Mouse (Mus musculus): ENCODE measurements around the gene Rc3h1. TPM values are rescaled to one million over a fixed set of nuclear protein-coding genes. Genes with fewer than 3 reads are reported as not detected.

Gene Rc3h1
- polyA plus RNA-seq, 1 experiment from 2014 or later: 9.9 TPM

DNA sequence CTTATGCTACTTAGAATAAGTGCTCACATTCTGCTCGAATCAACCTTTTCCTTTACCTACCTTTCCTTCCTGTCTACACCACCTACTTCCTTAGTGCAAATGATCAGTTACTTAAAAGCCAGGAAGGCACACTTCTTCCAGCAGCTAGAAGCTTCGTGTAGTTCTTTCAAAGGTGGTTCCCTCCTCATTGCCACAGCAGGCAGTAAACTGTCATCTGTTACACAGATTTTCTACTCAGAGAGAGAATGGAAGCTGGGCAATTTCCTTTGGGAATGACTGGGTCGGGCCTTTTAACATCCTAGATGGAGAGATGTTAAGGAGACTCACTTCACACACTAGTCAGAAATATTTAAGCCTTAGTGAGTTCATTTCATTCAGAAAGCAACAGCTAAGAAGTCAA, 99.3 kb downstream of the Rc3h1 start:
- H3K9ac ChIP-seq (replicated peaks): no peak overlapping the region
- H3K4me2 ChIP-seq (replicated peaks): no peak overlapping the region
- 81% methylated on average over 3 of the region's 3 CpGs for WGBS
- no peak for ATAC-seq (ENCODE audit: low FRiP score, low read depth)
- H3K27me3 ChIP-seq: no peaks in the 10 kb centered on the region
- peaks cover 18% of the 10 kb centered on the region; the same call in 1 of the 2 replicates for H3K36me3 ChIP-seq
- H3K27ac ChIP-seq (replicated peaks): no peak overlapping the region
- no peak overlapping the region for H3K4me3 ChIP-seq
- H3K4me1 ChIP-seq: no peaks in the 10 kb centered on the region
- no peaks in the 10 kb centered on the region for H3K9me3 ChIP-seq

DNA sequence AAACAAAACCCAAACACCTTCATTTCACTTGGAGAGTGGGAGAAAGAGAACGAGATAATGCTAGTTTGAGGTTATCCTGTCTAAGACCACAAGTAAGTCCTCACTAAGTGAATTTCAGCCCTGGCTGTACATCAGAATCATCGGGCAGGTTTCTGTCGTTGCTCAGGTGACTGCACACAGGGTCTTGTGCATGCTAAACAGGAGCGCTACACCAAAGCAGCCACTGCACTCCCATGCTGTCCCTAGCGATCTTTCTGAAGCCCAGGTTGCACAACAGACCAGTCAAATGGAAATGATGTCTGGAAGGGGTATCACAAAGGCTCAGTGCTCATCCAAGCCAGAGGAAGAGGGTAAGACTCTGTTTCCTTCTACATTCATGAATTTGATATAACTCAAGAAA, 100.3 kb downstream of the Rc3h1 start:
- Histone ChIP-seq H3K4me1 (no peaks in the 10 kb centered on the region), H3K27ac (replicated peaks) (no peak overlapping the region), H3K36me3 (peaks cover 18% of the 10 kb centered on the region; the same call in 1 of the 2 replicates), H3K9ac (replicated peaks) (no peak overlapping the region), H3K4me2 (replicated peaks) (no peak overlapping the region), H3K27me3 (no peaks in the 10 kb centered on the region), H3K9me3 (no peaks in the 10 kb centered on the region), H3K4me3 (no peak overlapping the region)
- 86% methylated on average over 5 of the region's 5 CpGs for WGBS
- no peak for ATAC-seq (ENCODE audit: low FRiP score, low read depth)

DNA sequence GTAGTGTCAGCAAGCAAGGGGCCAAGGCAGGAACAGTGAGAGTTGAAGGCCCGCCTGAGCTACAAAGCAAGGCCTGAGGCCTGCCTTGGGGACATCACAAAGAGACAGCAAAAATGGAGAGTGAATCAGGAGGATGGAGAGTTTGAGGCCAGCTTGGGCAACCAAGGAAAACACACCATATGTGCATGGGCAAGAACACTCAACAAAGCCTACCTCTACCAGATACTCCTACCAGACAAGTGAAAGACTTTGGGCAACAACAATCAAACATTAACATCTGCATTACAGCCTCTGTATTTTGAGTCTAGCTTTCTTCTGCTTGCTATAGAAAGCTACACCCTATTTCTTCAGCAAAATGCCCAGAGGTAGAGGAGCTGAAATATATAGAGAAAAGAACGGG, 101.8 kb downstream of the Rc3h1 start:
- no peak overlapping the region for H3K4me2 ChIP-seq (replicated peaks)
- H3K27me3 ChIP-seq: no peaks in the 10 kb centered on the region
- no peaks in the 10 kb centered on the region for H3K4me1 ChIP-seq
- ATAC-seq (ENCODE audit: low FRiP score, low read depth): no peak
- 96% methylated on average over 2 of the region's 2 CpGs for WGBS
- no peak overlapping the region for H3K27ac ChIP-seq (replicated peaks)
- H3K36me3 ChIP-seq: peaks cover 27% of the 10 kb centered on the region
- H3K9me3 ChIP-seq: no peaks in the 10 kb centered on the region
- no peak overlapping the region for H3K4me3 ChIP-seq
- H3K9ac ChIP-seq (replicated peaks): no peak overlapping the region

DNA sequence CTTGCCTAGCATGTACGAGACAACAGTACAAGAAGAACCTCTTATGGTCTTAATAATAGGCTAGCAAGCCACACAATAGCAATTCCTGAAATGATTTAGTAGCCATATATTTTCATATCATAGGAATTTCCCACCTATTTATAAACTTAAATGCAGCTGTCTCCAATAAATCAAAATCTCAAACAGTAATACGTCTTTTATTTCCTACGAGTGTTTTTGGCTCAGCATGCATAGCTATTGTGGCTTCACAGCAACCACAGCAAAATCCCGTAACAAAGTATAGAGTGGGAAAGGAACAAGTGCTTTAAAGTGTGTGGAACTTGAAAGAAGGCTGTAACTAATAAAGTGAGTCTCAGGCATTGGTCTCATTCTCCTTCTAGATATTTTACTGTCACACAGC, 104.2 kb downstream of the Rc3h1 start:
- peaks cover 21% of the 10 kb centered on the region for H3K36me3 ChIP-seq
- no peaks in the 10 kb centered on the region for H3K4me1 ChIP-seq
- no peak overlapping the region for H3K4me2 ChIP-seq (replicated peaks)
- no peak overlapping the region for H3K27ac ChIP-seq (replicated peaks)
- H3K4me3 ChIP-seq: no peak overlapping the region
- no peak for ATAC-seq (ENCODE audit: low FRiP score, low read depth)
- H3K9me3 ChIP-seq: no peaks in the 10 kb centered on the region
- WGBS: 96% methylated on average over 4 of the region's 4 CpGs
- H3K27me3 ChIP-seq: no peaks in the 10 kb centered on the region
- no peak overlapping the region for H3K9ac ChIP-seq (replicated peaks)

DNA sequence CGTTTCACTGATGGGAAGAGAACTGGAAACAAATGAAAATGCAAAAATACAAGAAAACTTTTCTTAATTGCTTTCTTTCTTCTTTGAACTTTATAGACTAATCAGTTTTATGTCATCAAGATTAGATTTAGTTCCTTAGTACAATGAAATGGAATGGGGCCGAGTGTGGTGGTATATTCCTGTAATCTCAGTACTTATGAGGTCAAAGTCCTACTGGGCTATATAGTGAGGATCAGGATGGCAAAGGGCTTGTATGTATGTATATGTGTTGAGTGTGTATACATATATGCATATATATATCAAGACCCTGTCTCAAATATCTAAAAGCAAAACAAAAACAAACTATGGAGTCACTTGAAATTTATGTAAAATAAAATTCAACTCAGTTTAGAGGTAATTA, 110.2 kb downstream of the Rc3h1 start:
- peaks cover 47% of the 10 kb centered on the region for H3K36me3 ChIP-seq
- H3K9me3 ChIP-seq: no peaks in the 10 kb centered on the region
- no peaks in the 10 kb centered on the region for H3K4me1 ChIP-seq
- no peak overlapping the region for H3K4me2 ChIP-seq (replicated peaks)
- H3K9ac ChIP-seq (replicated peaks): no peak overlapping the region
- H3K27ac ChIP-seq (replicated peaks): no peak overlapping the region
- H3K4me3 ChIP-seq: no peak overlapping the region
- ATAC-seq (ENCODE audit: low FRiP score, low read depth): no peak
- WGBS: 90% methylated on average over 2 of the region's 2 CpGs
- no peaks in the 10 kb centered on the region for H3K27me3 ChIP-seq

DNA sequence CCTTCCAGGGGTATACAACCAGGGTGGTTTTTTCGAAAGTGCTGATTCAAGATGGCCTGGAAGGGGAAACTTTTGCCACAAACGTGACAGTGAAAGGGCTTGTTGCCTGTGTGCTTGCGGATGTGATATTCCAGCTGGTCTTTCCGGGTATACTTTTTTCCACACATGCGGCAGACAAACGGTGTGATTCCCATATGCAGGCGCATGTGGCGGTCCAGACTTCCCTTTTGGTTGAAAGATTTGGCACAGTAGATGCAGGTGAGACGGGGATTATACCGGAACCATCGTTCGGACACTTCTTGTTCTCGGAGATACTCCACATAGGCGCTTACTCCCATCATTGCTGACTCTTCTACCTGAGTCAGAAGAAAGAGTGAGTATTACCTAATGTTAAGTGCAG, 113.8 kb downstream of the Rc3h1 start:
- H3K27me3 ChIP-seq: no peaks in the 10 kb centered on the region
- no peak overlapping the region for H3K27ac ChIP-seq (replicated peaks)
- WGBS: 94% methylated on average over 14 of the region's 14 CpGs
- H3K4me3 ChIP-seq: no peak overlapping the region
- no peaks in the 10 kb centered on the region for H3K4me1 ChIP-seq
- peaks cover 41% of the 10 kb centered on the region for H3K36me3 ChIP-seq
- H3K4me2 ChIP-seq (replicated peaks): no peak overlapping the region
- no peak for ATAC-seq (ENCODE audit: low FRiP score, low read depth)
- no peaks in the 10 kb centered on the region for H3K9me3 ChIP-seq
- no peak overlapping the region for H3K9ac ChIP-seq (replicated peaks)

Other genes with a start within 250 kb of the Rc3h1 start
- 17.6 and 21.2 TPM in 2 replicates for gene Rabgap1l, start 113.2 kb upstream of the Rc3h1 start, polyA plus RNA-seq (2016; fragmentation: Nextera tagmentation; extraction: Ambion mirVana)
- gene Serpinc1, start 72.2 kb downstream of the Rc3h1 start, polyA plus RNA-seq (2016; fragmentation: Nextera tagmentation; extraction: Ambion mirVana): 3.1 and 3.2 TPM in 2 replicates
- gene Zbtb37, start 128.4 kb downstream of the Rc3h1 start, polyA plus RNA-seq (2016; fragmentation: Nextera tagmentation; extraction: Ambion mirVana): 11.3 and 12.4 TPM in 2 replicates
- 39.1 and 44.7 TPM in 2 replicates for gene Dars2, start 164.2 kb downstream of the Rc3h1 start, polyA plus RNA-seq (2016; fragmentation: Nextera tagmentation; extraction: Ambion mirVana)
- 32.2 and 32.3 TPM in 2 replicates for gene Cenpl, start 164.3 kb downstream of the Rc3h1 start, polyA plus RNA-seq (2016; fragmentation: Nextera tagmentation; extraction: Ambion mirVana)
- 20.4 and 21.3 TPM in 2 replicates for gene Klhl20, start 225.1 kb downstream of the Rc3h1 start, polyA plus RNA-seq (2016; fragmentation: Nextera tagmentation; extraction: Ambion mirVana)
- 5.7 and 6.0 TPM in 2 replicates for gene Ankrd45, start 236.3 kb downstream of the Rc3h1 start, polyA plus RNA-seq (2016; fragmentation: Nextera tagmentation; extraction: Ambion mirVana)

Measured in midbrain, embryonic 12.5 days (tissue).